Mouse (Mus musculus): ENCODE measurements around the gene Mfsd4b1. TPM values are rescaled to one million over a fixed set of nuclear protein-coding genes. Genes with fewer than 3 reads are reported as not detected.

Gene Mfsd4b1
- polyA plus RNA-seq, 1 experiment from 2014 or later = 0.32 TPM

- H3K27ac ChIP-seq (replicated peaks; ENCODE audit: low read depth, low read length) = no peak overlapping the region
- 83% methylated on average over 4 of the region's 4 CpGs for WGBS
- H3K4me3 ChIP-seq (ENCODE audit: low read depth, low read length) = no peak overlapping the region
- no peak for ATAC-seq (ENCODE audit: low read depth)
- H3K27me3 ChIP-seq (replicated peaks; ENCODE audit: control insufficient read depth, insufficient read depth, low read length) = no peaks in the 10 kb centered on the region
- no peaks in the 10 kb centered on the region for H3K9me3 ChIP-seq (ENCODE audit: control insufficient read depth, low read length)
- H3K9ac ChIP-seq (ENCODE audit: low read depth, low read length) = no peak overlapping the region
- DNase-seq (ENCODE audit: low spot score) = no peak
- H3K4me1 ChIP-seq (ENCODE audit: control insufficient read depth, insufficient read depth, low read length) = no peaks in the 10 kb centered on the region
- H3K36me3 ChIP-seq (ENCODE audit: control insufficient read depth, insufficient read depth, low read length) = no peaks in the 10 kb centered on the region
- H3K4me2 ChIP-seq (ENCODE audit: low read depth, low read length) = no peak overlapping the region
These were observed 17.1 kb downstream of the Mfsd4b1 start for GRCm38 (mm10) chr10:40007953-40008352.

DNA sequence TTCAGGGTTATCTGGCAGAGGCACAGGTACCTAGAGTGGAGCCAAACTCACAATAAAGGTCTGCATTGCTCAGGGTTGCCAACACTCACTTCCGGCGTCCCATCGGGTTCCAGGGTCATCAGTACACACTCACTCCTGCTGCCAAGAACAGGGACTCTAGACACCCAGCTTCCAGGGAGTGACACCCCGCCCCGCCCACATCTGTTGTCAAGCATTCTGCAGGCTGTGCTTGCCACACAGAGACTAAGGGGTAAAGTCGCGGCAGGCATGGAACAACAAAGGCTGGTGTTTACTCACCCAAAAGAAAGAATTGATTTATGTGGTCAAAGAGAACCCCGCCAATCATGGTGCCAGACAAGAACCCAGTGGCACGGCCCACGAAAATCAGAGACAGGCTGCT, 18.1 kb downstream of the Mfsd4b1 start:
- Histone ChIP-seq H3K4me3 (ENCODE audit: low read depth, low read length) (no peak overlapping the region), H3K9me3 (ENCODE audit: control insufficient read depth, low read length) (no peaks in the 10 kb centered on the region), H3K27ac (replicated peaks; ENCODE audit: low read depth, low read length) (no peak overlapping the region), H3K27me3 (replicated peaks; ENCODE audit: control insufficient read depth, insufficient read depth, low read length) (no peaks in the 10 kb centered on the region), H3K4me2 (ENCODE audit: low read depth, low read length) (no peak overlapping the region), H3K4me1 (ENCODE audit: control insufficient read depth, insufficient read depth, low read length) (no peaks in the 10 kb centered on the region), H3K36me3 (ENCODE audit: control insufficient read depth, insufficient read depth, low read length) (no peaks in the 10 kb centered on the region), H3K9ac (ENCODE audit: low read depth, low read length) (no peak overlapping the region)
- 70% methylated on average over 10 of the region's 10 CpGs for WGBS
- no peak for ATAC-seq (ENCODE audit: low read depth)
- no peak for DNase-seq (ENCODE audit: low spot score)

DNA sequence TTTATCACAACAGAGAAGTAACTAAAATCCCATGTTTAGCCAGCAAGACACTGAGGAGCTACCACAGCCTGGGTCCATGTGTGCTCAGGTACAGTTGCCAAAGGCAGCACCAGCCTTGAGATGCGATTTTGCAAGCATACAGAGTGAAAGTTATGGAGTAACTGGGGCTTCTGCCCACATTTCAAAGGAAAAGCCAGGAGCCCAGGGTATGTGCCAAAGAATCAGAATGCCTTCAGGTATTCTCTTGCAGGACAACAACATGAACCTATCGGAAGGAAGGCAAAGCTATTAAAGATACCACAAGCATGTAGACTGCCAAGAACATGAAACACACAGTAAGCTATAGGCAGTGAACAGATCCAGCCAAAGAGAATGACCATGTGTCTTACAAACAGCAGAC, 24.3 kb downstream of the Mfsd4b1 start:
- DNase-seq (ENCODE audit: low spot score) (no peak), ATAC-seq (ENCODE audit: low read depth) (no peak)
- Histone ChIP-seq H3K4me2 (ENCODE audit: low read depth, low read length) (no peak overlapping the region), H3K4me3 (ENCODE audit: low read depth, low read length) (no peak overlapping the region), H3K27me3 (replicated peaks; ENCODE audit: control insufficient read depth, insufficient read depth, low read length) (no peaks in the 10 kb centered on the region), H3K4me1 (ENCODE audit: control insufficient read depth, insufficient read depth, low read length) (no peaks in the 10 kb centered on the region), H3K9me3 (ENCODE audit: control insufficient read depth, low read length) (no peaks in the 10 kb centered on the region), H3K36me3 (ENCODE audit: control insufficient read depth, insufficient read depth, low read length) (no peaks in the 10 kb centered on the region), H3K27ac (replicated peaks; ENCODE audit: low read depth, low read length) (no peak overlapping the region), H3K9ac (ENCODE audit: low read depth, low read length) (no peak overlapping the region)
- WGBS = 91% methylated on average over 2 of the region's 2 CpGs

- DNase-seq (ENCODE audit: low spot score) = no peak
- no peak overlapping the region for H3K27ac ChIP-seq (replicated peaks; ENCODE audit: low read depth, low read length)
- no peak overlapping the region for H3K9ac ChIP-seq (ENCODE audit: low read depth, low read length)
- 0 out of 2 replicates have a peak, but pooled peaks cover 3% of the 10 kb centered on the region for H3K9me3 ChIP-seq (ENCODE audit: control insufficient read depth, low read length)
- 49% methylated on average over 4 of the region's 4 CpGs for WGBS
- no peak overlapping the region for H3K4me2 ChIP-seq (ENCODE audit: low read depth, low read length)
- H3K36me3 ChIP-seq (ENCODE audit: control insufficient read depth, insufficient read depth, low read length) = no peaks in the 10 kb centered on the region
- ATAC-seq (ENCODE audit: low read depth) = no peak
- no peaks in the 10 kb centered on the region for H3K27me3 ChIP-seq (replicated peaks; ENCODE audit: control insufficient read depth, insufficient read depth, low read length)
- no peaks in the 10 kb centered on the region for H3K4me1 ChIP-seq (ENCODE audit: control insufficient read depth, insufficient read depth, low read length)
- H3K4me3 ChIP-seq (ENCODE audit: low read depth, low read length) = no peak overlapping the region
These were observed 33.9 kb downstream of the Mfsd4b1 start for GRCm38 (mm10) chr10:39991155-39991554.

DNA sequence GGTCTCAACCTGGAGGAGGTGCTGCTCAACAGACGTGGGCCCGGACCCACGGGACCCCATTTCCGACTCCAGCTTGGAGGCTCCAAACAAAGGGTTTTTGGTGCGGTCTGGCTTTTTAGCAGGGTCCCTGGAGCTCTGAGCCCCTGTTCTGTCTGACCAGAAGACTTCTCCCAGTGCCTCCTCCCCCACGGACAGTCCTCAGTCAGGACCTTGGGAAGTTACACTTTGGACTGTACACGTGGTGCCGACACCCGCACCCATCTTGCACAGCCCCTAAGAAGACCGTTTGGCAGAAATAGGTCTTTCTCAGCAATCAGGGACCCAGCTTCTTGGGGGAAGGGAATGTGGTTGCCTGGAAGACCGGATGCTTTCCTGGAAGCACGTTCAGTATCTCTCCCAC, 38.6 kb downstream of the Mfsd4b1 start, which contains the start of gene Mfsd4b5:
Gene Mfsd4b5, minus strand, starts transcription at position 181 of the 400 bp plus-strand sequence.
- no peak for DNase-seq (ENCODE audit: low spot score)
- no peak within 1 kb of the TSS for H3K4me3 ChIP-seq (ENCODE audit: low read depth, low read length)
- no peaks in the 10 kb centered on the region for H3K36me3 ChIP-seq (ENCODE audit: control insufficient read depth, insufficient read depth, low read length)
- no peaks in the 10 kb centered on the region for H3K27me3 ChIP-seq (replicated peaks; ENCODE audit: control insufficient read depth, insufficient read depth, low read length)
- ATAC-seq (ENCODE audit: low read depth) = no peak
- H3K9ac ChIP-seq (ENCODE audit: low read depth, low read length) = no peak within 1 kb of the TSS
- H3K4me2 ChIP-seq (ENCODE audit: low read depth, low read length) = no peak within 1 kb of the TSS
- no peaks in the 10 kb centered on the region for H3K4me1 ChIP-seq (ENCODE audit: control insufficient read depth, insufficient read depth, low read length)
- no peaks in the 10 kb centered on the region for H3K9me3 ChIP-seq (ENCODE audit: control insufficient read depth, low read length)
- no peak within 1 kb of the TSS for H3K27ac ChIP-seq (replicated peaks; ENCODE audit: low read depth, low read length)
- 87% methylated on average over 12 of the region's 12 CpGs for WGBS

GRCm38 (mm10) chr10:39982604-39983003, 42.5 kb downstream of the Mfsd4b1 start:
- WGBS = 72% methylated on average over 5 of the region's 5 CpGs
- DNase-seq (ENCODE audit: low spot score) (no peak), ATAC-seq (ENCODE audit: low read depth) (no peak)

GRCm38 (mm10) chr10:39978231-39978630, 46.8 kb downstream of the Mfsd4b1 start:
- Histone ChIP-seq H3K9me3 (ENCODE audit: control insufficient read depth, low read length) (peaks cover 10% of the 10 kb centered on the region; the same call in 1 of the 2 replicates), H3K4me1 (ENCODE audit: control insufficient read depth, insufficient read depth, low read length) (no peaks in the 10 kb centered on the region), H3K27ac (replicated peaks; ENCODE audit: low read depth, low read length) (no peak overlapping the region), H3K9ac (ENCODE audit: low read depth, low read length) (no peak overlapping the region), H3K4me2 (ENCODE audit: low read depth, low read length) (no peak overlapping the region), H3K4me3 (ENCODE audit: low read depth, low read length) (no peak overlapping the region), H3K27me3 (replicated peaks; ENCODE audit: control insufficient read depth, insufficient read depth, low read length) (no peaks in the 10 kb centered on the region), H3K36me3 (ENCODE audit: control insufficient read depth, insufficient read depth, low read length) (no peaks in the 10 kb centered on the region)
- ATAC-seq (ENCODE audit: low read depth) = no peak
- DNase-seq (ENCODE audit: low spot score) = no peak
- 94% methylated on average over 1 of the region's 1 CpGs for WGBS

More at GRCm38 (mm10) chr10:39982604-39983003, 42.5 kb downstream of the Mfsd4b1 start:
- Histone ChIP-seq H3K4me3 (ENCODE audit: low read depth, low read length) (no peak overlapping the region), H3K4me1 (ENCODE audit: control insufficient read depth, insufficient read depth, low read length) (no peaks in the 10 kb centered on the region), H3K9me3 (ENCODE audit: control insufficient read depth, low read length) (peaks cover 7% of the 10 kb centered on the region; the same call in 1 of the 2 replicates), H3K36me3 (ENCODE audit: control insufficient read depth, insufficient read depth, low read length) (no peaks in the 10 kb centered on the region), H3K27ac (replicated peaks; ENCODE audit: low read depth, low read length) (no peak overlapping the region), H3K9ac (ENCODE audit: low read depth, low read length) (no peak overlapping the region), H3K4me2 (ENCODE audit: low read depth, low read length) (no peak overlapping the region), H3K27me3 (replicated peaks; ENCODE audit: control insufficient read depth, insufficient read depth, low read length) (no peaks in the 10 kb centered on the region)

DNA sequence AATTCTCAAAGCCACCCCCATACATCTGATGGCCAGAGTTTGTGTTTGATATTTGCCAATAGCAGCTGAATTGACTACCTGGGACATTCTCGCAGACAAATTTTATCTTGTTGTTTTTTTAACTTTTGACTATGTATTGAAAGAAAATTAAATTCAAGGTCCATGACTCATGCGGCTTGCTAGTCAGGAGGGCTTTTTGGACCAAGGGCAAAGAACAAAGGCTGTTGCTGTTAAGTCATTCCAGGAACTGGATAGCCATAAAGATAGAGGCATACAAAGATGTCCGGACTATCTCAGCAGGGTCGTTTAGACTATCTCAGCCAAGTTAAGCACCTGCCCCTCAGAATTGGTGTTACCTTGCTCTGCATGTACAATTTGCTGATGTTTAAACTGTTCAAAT, 47.7 kb downstream of the Mfsd4b1 start:
- H3K4me2 ChIP-seq (ENCODE audit: low read depth, low read length) = no peak overlapping the region
- ATAC-seq (ENCODE audit: low read depth) (no peak), DNase-seq (ENCODE audit: low spot score) (no peak)
- H3K4me3 ChIP-seq (ENCODE audit: low read depth, low read length) = no peak overlapping the region
- H3K4me1 ChIP-seq (ENCODE audit: control insufficient read depth, insufficient read depth, low read length) = no peaks in the 10 kb centered on the region
- H3K36me3 ChIP-seq (ENCODE audit: control insufficient read depth, insufficient read depth, low read length) = no peaks in the 10 kb centered on the region
- no peaks in the 10 kb centered on the region for H3K27me3 ChIP-seq (replicated peaks; ENCODE audit: control insufficient read depth, insufficient read depth, low read length)
- no peak overlapping the region for H3K9ac ChIP-seq (ENCODE audit: low read depth, low read length)
- no peak overlapping the region for H3K27ac ChIP-seq (replicated peaks; ENCODE audit: low read depth, low read length)
- WGBS = 89% methylated on average over 4 of the region's 4 CpGs
- H3K9me3 ChIP-seq (ENCODE audit: control insufficient read depth, low read length) = peaks cover 10% of the 10 kb centered on the region; the same call in 1 of the 2 replicates

DNA sequence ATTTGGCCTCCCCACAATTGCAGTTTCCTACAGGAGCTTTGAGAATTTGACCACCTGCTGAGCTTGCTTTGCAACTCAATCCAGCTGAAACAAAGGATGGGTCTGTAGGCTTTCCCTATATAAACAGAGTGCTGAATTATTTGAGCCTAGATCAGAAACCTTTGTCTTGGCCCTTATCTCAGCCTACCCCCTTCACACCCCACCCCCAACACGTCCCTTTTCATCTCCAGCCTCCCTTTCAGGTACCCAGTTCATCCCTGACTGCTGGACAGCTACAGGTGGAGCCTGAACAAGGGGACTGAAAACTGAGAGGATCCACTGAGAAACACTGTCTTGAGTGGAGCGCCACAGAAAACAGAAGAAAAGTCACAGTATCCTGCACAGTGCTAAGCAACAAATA, 49.3 kb downstream of the Mfsd4b1 start:
- Histone ChIP-seq H3K36me3 (ENCODE audit: control insufficient read depth, insufficient read depth, low read length) (no peaks in the 10 kb centered on the region), H3K9ac (ENCODE audit: low read depth, low read length) (no peak overlapping the region), H3K4me2 (ENCODE audit: low read depth, low read length) (no peak overlapping the region), H3K27ac (replicated peaks; ENCODE audit: low read depth, low read length) (no peak overlapping the region), H3K4me1 (ENCODE audit: control insufficient read depth, insufficient read depth, low read length) (no peaks in the 10 kb centered on the region), H3K27me3 (replicated peaks; ENCODE audit: control insufficient read depth, insufficient read depth, low read length) (no peaks in the 10 kb centered on the region), H3K9me3 (ENCODE audit: control insufficient read depth, low read length) (peaks cover 10% of the 10 kb centered on the region; the same call in 1 of the 2 replicates), H3K4me3 (ENCODE audit: low read depth, low read length) (no peak overlapping the region)
- ATAC-seq (ENCODE audit: low read depth) = no peak
- 38% methylated on average over 2 of the region's 2 CpGs for WGBS
- no peak for DNase-seq (ENCODE audit: low spot score)
